Mouse (Mus musculus): ENCODE measurements around the gene Slc7a15.

Slc7a15 gene

DNA sequence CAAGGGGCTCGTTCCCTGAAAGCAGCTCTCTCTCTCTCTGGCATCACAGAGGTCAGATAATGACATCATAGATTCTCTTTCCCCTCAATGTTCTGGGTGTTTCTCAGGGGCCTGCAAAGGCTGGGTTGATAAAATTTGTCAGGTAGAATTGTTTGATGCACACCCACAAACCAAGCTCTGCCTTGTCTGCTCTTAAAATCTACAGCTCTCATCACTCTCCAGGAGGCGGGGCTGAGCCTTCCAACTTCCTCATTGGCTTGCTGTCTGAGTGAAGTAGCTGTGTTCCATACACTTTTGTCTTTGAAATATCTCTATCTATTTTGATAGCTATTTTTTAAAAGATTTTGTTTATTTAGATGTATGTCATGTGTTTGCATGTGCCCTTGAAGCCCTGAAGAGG, 116.7 kb downstream of the Slc7a15 start:
- no peak for DNase-seq (ENCODE audit: low spot score)

Measured in embryo, embryonic 10.5 days (tissue).